Mouse (Mus musculus) lung, postnatal 0 days (tissue): ENCODE data around the gene Hoxc8. TPM values are rescaled to one million over a fixed set of nuclear protein-coding genes. Genes with fewer than 3 reads are reported as not detected.
A peak's percentile ranks its signal among the peaks of the same experiment; 100 is the strongest.

Source experiments
- ATAC-seq: fragments of 200-750 bp; cut with Nextera tagmentation; 2 replicates; pipeline ENCODE4 v1.8.0; 2017; ENCODE audit warnings: moderate library complexity
- DNase-seq: peaks from one replicate; pipeline ENCODE4 v3.0.0-alpha.2; 2016; ENCODE audit warnings: low spot score
- H3K27ac ChIP-seq: fragments of 300-500 bp; sonication (generic); 2 replicates; pipeline ENCODE4 v1.5.1; 2014; ENCODE audit warnings: antibody characterized with exemption, mild to moderate bottlenecking, low read length, mixed read lengths
- H3K27me3 ChIP-seq: fragments of 300-500 bp; sonication (generic); replicated peaks from 2 replicates; pipeline ENCODE4 v1.6.1; 2014; ENCODE audit warnings: low read length, mixed read lengths; ENCODE audit not compliant: insufficient read depth
- H3K36me3 ChIP-seq: fragments of 300-500 bp; sonication (generic); 2 replicates; pipeline ENCODE4 v1.6.1; 2014; ENCODE audit warnings: low read length, mixed read lengths; ENCODE audit not compliant: insufficient read depth
- H3K4me1 ChIP-seq: fragments of 300-500 bp; sonication (generic); 2 replicates; pipeline ENCODE4 v1.6.1; 2014; ENCODE audit warnings: antibody characterized with exemption, low read depth, low read length, mixed read lengths; ENCODE audit not compliant: insufficient read depth
- H3K4me2 ChIP-seq: fragments of 300-500 bp; sonication (generic); replicated peaks from 2 replicates; pipeline ENCODE4 v1.6.1; 2014; ENCODE audit warnings: low read depth, mild to moderate bottlenecking, low read length, moderate library complexity, mixed read lengths
- H3K4me3 ChIP-seq: fragments of 300-500 bp; sonication (generic); 2 replicates; pipeline ENCODE4 v1.5.1; 2014; ENCODE audit warnings: low read depth, low read length
- H3K9ac ChIP-seq: fragments of 300-500 bp; sonication (generic); replicated peaks from 2 replicates; pipeline ENCODE4 v1.6.1; 2014; ENCODE audit warnings: low read depth, mild to moderate bottlenecking
- H3K9me3 ChIP-seq: fragments of 300-500 bp; sonication (generic); 2 replicates; pipeline ENCODE4 v1.6.1; 2016; ENCODE audit warnings: low read length, mixed read lengths
- CTCF ChIP-seq: IDR thresholded peaks from 2 replicates; pipeline ENCODE4 v1.5.1; 2016; ENCODE audit warnings: antibody characterized with exemption, mild to moderate bottlenecking
- EP300 ChIP-seq: IDR thresholded peaks from 2 replicates; pipeline ENCODE4 v1.6.1; 2016; ENCODE audit warnings: antibody characterized with exemption, mild to moderate bottlenecking, control low read depth
- WGBS: fragments of 180-500 bp; shearing (Covaris S2); extraction: QIAGEN DNeasy Blood & Tissue Kit; methylation state at CpG from one replicate; pipeline ENCODE4 v1.1.7; 2014; 5-methylcytosine and 5-hydroxymethylcytosine counted together
- polyA plus RNA-seq: library from polyadenylated mRNA; unstranded; fragments of >200 nt; fragmentation: Nextera tagmentation; extraction: Ambion mirVana; gene quantifications from 2 replicates; pipeline ENCODE4 v1.2.1, GENCODE M21; 2015

Gene Hoxc8
- polyA plus RNA-seq, 1 experiment from 2014 or later: not detected

DNA sequence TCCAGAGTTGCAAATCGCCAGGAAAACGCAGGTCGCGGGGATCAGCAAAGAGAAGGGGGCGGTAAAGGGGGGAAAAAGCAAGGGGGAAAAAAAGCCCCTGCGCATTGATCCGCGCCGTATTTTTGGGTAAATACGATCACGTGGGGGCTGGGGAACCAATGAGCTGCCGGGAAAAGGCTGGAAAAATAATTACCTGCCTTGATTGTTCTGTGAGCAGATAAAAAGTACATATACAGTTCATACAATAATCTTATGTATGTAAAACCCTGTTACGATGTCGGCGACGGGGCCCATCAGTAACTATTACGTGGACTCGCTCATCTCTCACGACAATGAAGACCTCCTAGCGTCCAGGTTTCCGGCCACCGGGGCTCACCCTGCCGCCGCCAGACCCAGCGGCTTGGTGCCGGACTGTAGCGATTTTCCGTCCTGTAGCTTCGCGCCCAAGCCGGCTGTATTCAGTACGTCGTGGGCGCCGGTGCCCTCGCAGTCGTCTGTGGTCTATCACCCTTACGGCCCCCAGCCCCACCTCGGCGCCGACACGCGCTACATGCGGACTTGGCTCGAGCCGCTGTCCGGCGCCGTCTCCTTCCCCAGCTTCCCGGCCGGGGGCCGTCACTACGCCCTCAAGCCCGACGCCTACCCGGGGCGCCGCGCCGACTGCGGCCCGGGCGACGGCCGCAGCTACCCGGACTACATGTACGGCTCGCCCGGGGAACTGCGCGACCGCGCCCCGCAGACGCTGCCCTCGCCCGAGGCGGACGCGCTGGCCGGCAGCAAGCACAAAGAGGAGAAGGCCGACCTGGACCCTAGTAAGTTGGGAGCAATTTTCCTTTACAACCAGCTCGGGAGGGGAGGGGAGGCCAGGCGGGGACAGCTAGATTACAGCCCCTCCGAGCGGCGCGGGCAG, 8.8 kb upstream of the Hoxc8 start:
- H3K36me3 ChIP-seq: no peaks in the 10 kb centered on the region
- H3K9ac ChIP-seq: no peak overlapping the region
- H3K4me3 ChIP-seq: peak overlapping the region; percentile 8; the same call in 1 of the 2 replicates
- no peaks in the 10 kb centered on the region for H3K9me3 ChIP-seq
- H3K4me1 ChIP-seq: no peaks in the 10 kb centered on the region
- H3K4me2 ChIP-seq: peak overlapping the region; percentile 25; the same call in 1 of the 2 replicates
- ATAC-seq (no peak), DNase-seq (no peak)
- no peak overlapping the region for H3K27ac ChIP-seq
- no peak for TF ChIP-seq EP300
- no peak for TF ChIP-seq CTCF
- H3K27me3 ChIP-seq: peaks cover 90% of the 10 kb centered on the region
- WGBS: under 1% methylated on average over 80 of the region's 88 CpGs

DNA sequence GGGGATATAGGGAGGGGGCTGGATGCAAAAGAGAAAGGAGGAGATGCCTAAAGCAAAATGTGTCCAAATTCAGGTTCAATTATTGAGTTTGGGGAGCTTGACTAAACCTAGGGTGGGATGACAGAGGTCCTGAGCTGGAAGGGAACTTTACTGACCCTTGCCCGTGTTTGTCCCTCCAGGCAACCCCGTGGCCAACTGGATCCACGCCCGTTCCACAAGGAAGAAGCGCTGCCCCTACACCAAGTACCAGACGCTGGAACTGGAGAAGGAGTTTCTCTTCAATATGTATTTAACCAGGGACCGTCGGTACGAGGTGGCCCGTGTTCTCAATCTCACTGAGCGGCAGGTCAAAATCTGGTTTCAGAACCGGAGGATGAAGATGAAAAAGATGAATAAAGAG, 6.7 kb upstream of the Hoxc8 start:
- H3K4me1 ChIP-seq: no peaks in the 10 kb centered on the region
- 5% methylated on average over 12 of the region's 12 CpGs for WGBS
- no peak overlapping the region for H3K4me3 ChIP-seq

DNA sequence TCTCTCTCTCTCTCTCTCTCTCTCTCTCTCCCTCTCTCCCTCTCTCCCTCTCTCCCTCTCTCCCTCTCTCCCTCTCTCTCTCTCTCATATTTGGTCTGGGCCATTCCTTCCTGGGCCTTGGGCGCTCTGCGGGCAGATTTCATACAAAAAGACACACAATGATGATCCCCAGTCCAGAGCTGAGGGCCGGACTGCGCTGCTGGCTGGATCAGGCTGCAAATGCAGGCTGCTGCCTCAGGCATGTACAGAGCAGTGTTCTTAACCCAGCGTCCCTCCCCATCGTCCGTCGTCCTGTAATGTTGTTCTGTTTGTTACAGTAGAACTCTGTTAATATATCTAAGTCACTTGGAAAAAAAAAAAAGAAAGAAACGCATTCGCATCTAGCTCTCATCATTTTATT, 5.9 kb upstream of the Hoxc8 start:
- DNase-seq: no peak
- no peaks in the 10 kb centered on the region for H3K36me3 ChIP-seq
- no peak overlapping the region for H3K4me3 ChIP-seq
- no peak for ATAC-seq
- H3K9me3 ChIP-seq: no peaks in the 10 kb centered on the region
- H3K4me2 ChIP-seq: no peak overlapping the region
- no peak overlapping the region for H3K27ac ChIP-seq
- WGBS: 5% methylated on average over 10 of the region's 10 CpGs
- TF ChIP-seq CTCF (no peak), EP300 (no peak)
- H3K4me1 ChIP-seq: no peaks in the 10 kb centered on the region
- peaks cover 90% of the 10 kb centered on the region for H3K27me3 ChIP-seq
- H3K9ac ChIP-seq: no peak overlapping the region

More for the DNA sequence above, 6.7 kb upstream of the Hoxc8 start:
- no peak overlapping the region for H3K4me2 ChIP-seq
- no peak for TF ChIP-seq EP300
- no peak for TF ChIP-seq CTCF
- no peak overlapping the region for H3K27ac ChIP-seq
- no peak overlapping the region for H3K9ac ChIP-seq
- no peaks in the 10 kb centered on the region for H3K36me3 ChIP-seq
- DNase-seq (no peak), ATAC-seq (no peak)
- peaks cover 90% of the 10 kb centered on the region for H3K27me3 ChIP-seq
- no peaks in the 10 kb centered on the region for H3K9me3 ChIP-seq

DNA sequence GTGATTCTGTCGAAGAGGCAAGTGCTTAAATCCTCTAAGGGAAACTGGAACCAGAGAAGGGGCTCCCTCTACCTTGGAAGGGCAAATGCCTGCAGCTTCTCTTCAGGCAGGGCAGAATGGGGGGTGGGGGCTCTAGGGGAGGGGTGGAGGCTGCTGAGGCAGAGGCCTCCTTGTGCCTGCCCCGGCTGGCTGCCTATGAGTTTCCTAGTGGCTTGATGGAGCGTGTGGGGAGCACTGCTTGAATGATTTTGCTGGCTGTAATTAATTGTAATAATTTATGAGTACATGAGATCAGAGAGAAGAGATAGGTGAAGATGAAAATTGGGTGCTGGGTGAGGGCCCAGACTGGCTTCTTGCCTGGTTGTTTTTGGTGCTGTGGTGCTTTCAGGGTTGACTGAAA, 5.5 kb upstream of the Hoxc8 start:
- TF ChIP-seq CTCF: no peak
- no peak for TF ChIP-seq EP300
- no peak overlapping the region for H3K4me2 ChIP-seq
- H3K9me3 ChIP-seq: no peaks in the 10 kb centered on the region
- no peaks in the 10 kb centered on the region for H3K36me3 ChIP-seq
- H3K27me3 ChIP-seq: peaks cover 90% of the 10 kb centered on the region
- DNase-seq: no peak
- 12% methylated on average over 3 of the region's 3 CpGs for WGBS
- no peak for ATAC-seq
- H3K9ac ChIP-seq: no peak overlapping the region
- no peak overlapping the region for H3K27ac ChIP-seq
- H3K4me1 ChIP-seq: no peaks in the 10 kb centered on the region
- H3K4me3 ChIP-seq: no peak overlapping the region

DNA sequence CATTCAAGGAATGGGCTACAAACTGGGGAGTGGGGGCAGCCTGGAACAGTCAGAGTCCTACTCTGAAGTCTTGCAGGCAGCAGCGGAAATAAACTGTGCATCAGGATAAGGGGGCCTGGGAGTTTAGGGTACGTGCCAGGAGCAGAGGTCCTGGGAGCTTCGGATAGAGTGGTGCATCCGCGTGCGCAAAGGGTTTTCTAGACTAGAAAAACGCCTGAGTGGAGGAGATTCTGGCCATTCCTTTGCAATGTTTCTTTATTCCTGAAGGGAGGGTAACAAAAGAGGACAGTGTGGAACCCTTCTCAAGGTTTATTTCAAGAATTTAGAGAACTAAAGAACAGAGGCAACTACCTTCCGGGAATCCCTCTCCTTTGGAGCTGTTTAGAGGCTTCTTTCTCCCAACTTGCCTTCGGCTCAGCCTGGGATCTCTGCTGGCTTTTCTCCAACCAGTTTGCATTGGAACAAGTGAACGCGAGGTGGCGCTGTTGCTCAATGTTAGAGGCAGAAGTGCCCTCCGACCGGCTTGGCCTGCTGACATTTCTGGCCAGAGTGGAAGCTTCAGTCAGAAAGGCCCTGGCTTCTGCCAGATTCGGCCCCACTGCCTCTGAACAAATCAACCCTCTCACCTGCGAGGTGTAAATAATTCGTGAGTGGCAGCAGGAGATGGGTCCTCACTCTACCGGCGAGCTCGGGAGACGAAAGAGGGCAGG, 3.1 kb upstream of the Hoxc8 start:
- Histone ChIP-seq H3K4me1 (no peaks in the 10 kb centered on the region), H3K9me3 (no peaks in the 10 kb centered on the region), H3K4me3 (no peak overlapping the region), H3K27me3 (peaks cover 92% of the 10 kb centered on the region), H3K9ac (no peak overlapping the region), H3K4me2 (no peak overlapping the region), H3K27ac (no peak overlapping the region), H3K36me3 (no peaks in the 10 kb centered on the region)
- TF ChIP-seq EP300: no peak
- TF ChIP-seq CTCF: peak; percentile 92
- ATAC-seq (peak; percentile 53), DNase-seq (peak; percentile 94)
- 4% methylated on average over 21 of the region's 21 CpGs for WGBS

DNA sequence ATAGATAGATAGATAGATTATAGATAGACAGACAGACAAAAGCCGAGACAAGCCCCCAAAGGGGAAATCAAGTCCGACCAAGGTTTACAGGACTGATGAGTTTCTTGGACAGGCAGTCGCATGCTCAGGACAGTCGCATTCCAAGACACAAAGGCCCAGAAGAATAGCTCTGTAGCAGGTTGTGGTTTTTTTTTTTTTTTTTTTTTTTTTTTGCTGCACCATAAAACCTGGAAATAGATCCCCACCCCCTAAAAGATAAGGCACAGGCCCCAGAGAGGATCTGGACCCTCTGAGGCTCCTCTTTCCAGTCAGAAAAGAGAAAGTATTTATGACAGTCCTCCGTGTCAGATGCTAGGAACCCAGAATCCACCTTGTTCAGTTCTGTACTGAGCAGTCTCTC, 2.3 kb upstream of the Hoxc8 start:
- H3K4me1 ChIP-seq: no peaks in the 10 kb centered on the region
- ATAC-seq (no peak), DNase-seq (no peak)
- no peaks in the 10 kb centered on the region for H3K36me3 ChIP-seq
- H3K9me3 ChIP-seq: no peaks in the 10 kb centered on the region
- no peak overlapping the region for H3K9ac ChIP-seq
- peaks cover 93% of the 10 kb centered on the region for H3K27me3 ChIP-seq
- H3K4me3 ChIP-seq: no peak overlapping the region
- WGBS: 26% methylated on average over 5 of the region's 5 CpGs
- no peak for TF ChIP-seq CTCF
- no peak for TF ChIP-seq EP300
- H3K27ac ChIP-seq: no peak overlapping the region
- no peak overlapping the region for H3K4me2 ChIP-seq
